Mouse (Mus musculus): ENCODE data around the gene Cep350.
A peak's percentile ranks its signal among the peaks of the same experiment; 100 is the strongest.

GRCm38 (mm10) chr1:155862967-155863366 is 110.1 kb downstream of the Cep350 start:
- TF ChIP-seq CTCF (IDR thresholded peaks at IDR 0.05; ENCODE audit: low read depth): peak; percentile 63
- TF ChIP-seq EP300 (optimal IDR thresholded peaks at IDR 0.05): no peak
